12 mouse cellular contexts compared by ENCODE assay signal in the genomic region with DNA sequence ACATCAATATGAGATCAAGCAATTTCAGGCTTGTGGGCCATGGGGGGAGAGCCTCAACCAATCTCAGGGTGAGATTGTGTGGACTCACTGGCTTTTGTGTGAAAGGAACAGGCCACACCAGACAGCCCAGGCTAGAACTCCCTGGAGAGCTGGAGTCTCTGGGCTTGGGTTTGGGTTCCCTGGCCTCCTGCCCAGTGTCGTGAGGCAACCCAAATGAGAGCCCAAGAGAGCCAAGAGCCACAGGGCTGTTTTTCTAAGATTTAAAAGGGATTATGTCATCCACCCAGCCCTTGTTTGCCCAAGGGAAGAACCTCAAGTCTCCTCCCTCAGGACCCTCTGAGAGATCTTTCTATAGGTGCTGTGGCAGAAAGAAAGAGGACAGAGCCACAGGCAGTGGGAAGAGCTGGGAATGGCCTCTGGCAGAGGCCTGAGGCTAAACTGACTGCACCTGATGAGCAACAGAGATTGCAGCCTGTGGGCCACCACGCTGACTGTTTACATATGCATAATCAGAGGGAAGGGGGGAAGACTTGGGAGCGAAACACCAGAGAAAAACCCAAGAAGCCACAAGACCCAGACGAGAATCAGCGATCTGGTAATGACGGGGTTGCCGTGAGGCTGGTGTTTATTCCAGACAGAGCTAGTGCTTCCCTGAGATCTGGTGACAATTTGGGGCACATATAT.
DNase-seq lines count a peak whose midpoint lies in the region; ATAC-seq and TF ChIP-seq lines count a peak whose summit lies in the region.
"Had no signal": no experiment of that assay in that cellular context is flagged by ENCODE, and none has a peak within 500 bp of the region (broad histone marks: within the 10 kb centered on the region; RNA-seq: fewer than 3 reads in every experiment).

No protein-coding gene starts in this region.

- 41% methylated on average over 7 of the region's 7 CpGs for WGBS in lung, embryonic 14.5 days
- WGBS in intestine, embryonic 15.5 days = 41% methylated on average over 7 of the region's 7 CpGs

- ATAC-seq in lung, embryonic 14.5 days (ENCODE audit: insufficient read depth) = peak; percentile 41; the same call in 1 of the 2 replicates
- ATAC-seq in intestine, embryonic 15.5 days = no peak
- ATAC-seq: intestine, postnatal 0 days; midbrain, embryonic 13.5 days had no signal

- H3K36me3 ChIP-seq in lung, embryonic 14.5 days (ENCODE audit: insufficient read depth) = no peaks in the 10 kb centered on the region
- H3K36me3 ChIP-seq in intestine, embryonic 15.5 days = no peaks in the 10 kb centered on the region
- H3K36me3 ChIP-seq: forebrain, embryonic 10.5 days; limb, embryonic 15.5 days; midbrain, embryonic 13.5 days had no signal

- no peak overlapping the region for H3K4me3 ChIP-seq in lung, embryonic 14.5 days (ENCODE audit: low read depth, low read length)
- no peak overlapping the region for H3K4me3 ChIP-seq in intestine, embryonic 15.5 days (replicated peaks)
- H3K4me3 ChIP-seq: forebrain, embryonic 10.5 days; limb, embryonic 15.5 days; midbrain, embryonic 13.5 days had no signal

- H3K27me3 ChIP-seq in lung, embryonic 14.5 days (ENCODE audit: insufficient read depth, low read length) = no peaks in the 10 kb centered on the region
- H3K27me3 ChIP-seq in intestine, embryonic 15.5 days (replicated peaks) = no peaks in the 10 kb centered on the region
- H3K27me3 ChIP-seq: limb, embryonic 15.5 days; midbrain, embryonic 13.5 days had no signal

- TF ChIP-seq CTCF in lung, embryonic 14.5 days (IDR thresholded peaks at IDR 0.05; ENCODE audit: low read depth) = no peak

- peak; percentile 64 for DNase-seq in adrenal gland, adult 2 months
- no peak for DNase-seq in adrenal gland, postnatal 4 days (ENCODE audit: low spot score in 2 of 2)
- DNase-seq in Muller cell, postnatal 12 days (ENCODE audit: inconsistent ontology term) = peak; percentile 23
- DNase-seq in gastrocnemius, postnatal 10 days = peak; percentile 36
- DNase-seq in lung, embryonic 14.5 days = no peak
- no peak for DNase-seq in T-cell, adult 2 months (ENCODE audit: low spot score)
- DNase-seq in urinary bladder, adult 2 months (ENCODE audit: low spot score) = no peak

- no peaks in the 10 kb centered on the region for H3K9me3 ChIP-seq in lung, embryonic 14.5 days (ENCODE audit: low read depth, low read length)
- no peaks in the 10 kb centered on the region for H3K9me3 ChIP-seq in intestine, embryonic 15.5 days
- H3K9me3 ChIP-seq: forebrain, embryonic 10.5 days; limb, embryonic 15.5 days; midbrain, embryonic 13.5 days had no signal

- H3K9ac ChIP-seq in lung, embryonic 14.5 days = no peak overlapping the region
- no peak overlapping the region for H3K9ac ChIP-seq in intestine, embryonic 15.5 days
- H3K9ac ChIP-seq: limb, embryonic 15.5 days; midbrain, embryonic 13.5 days had no signal

- H3K4me1 ChIP-seq in lung, embryonic 14.5 days (ENCODE audit: insufficient read depth) = 0 out of 2 replicates have a peak, but pooled peaks cover 5% of the 10 kb centered on the region
- H3K4me1 ChIP-seq in intestine, embryonic 15.5 days (replicated peaks) = 0 out of 2 replicates have a peak, but pooled peaks cover 2% of the 10 kb centered on the region
- H3K4me1 ChIP-seq: midbrain, embryonic 13.5 days had no signal

- no peak overlapping the region for H3K4me2 ChIP-seq in lung, embryonic 14.5 days
- no peak overlapping the region for H3K4me2 ChIP-seq in intestine, embryonic 15.5 days (replicated peaks)
- H3K4me2 ChIP-seq: limb, embryonic 15.5 days; midbrain, embryonic 13.5 days had no signal

- H3K27ac ChIP-seq in lung, embryonic 14.5 days (ENCODE audit: low read depth) = peak overlapping the region; percentile 9; the same call in 1 of the 2 replicates
- H3K27ac ChIP-seq in intestine, embryonic 15.5 days = no peak overlapping the region
- H3K27ac ChIP-seq: forebrain, embryonic 10.5 days; limb, embryonic 15.5 days; midbrain, embryonic 13.5 days had no signal

Comparison
In these comparisons a context has a peak if more than half of its experiments do, and no peak if none do; other contexts are left out.
1. DNase-seq: peak in adrenal gland, adult 2 months (single experiment), Muller cell, postnatal 12 days (single experiment) and gastrocnemius, postnatal 10 days (single experiment); none in adrenal gland, postnatal 4 days (0 of 2), lung, embryonic 14.5 days (single experiment), T-cell, adult 2 months (single experiment) and urinary bladder, adult 2 months (single experiment).